Mouse (Mus musculus): ENCODE results near the gene Zbtb22.
"Not testable (repeated sequence)": the region's sequence is repeated elsewhere in the genome, so short reads cannot be mapped to it uniquely, and the experiment has no call there.

- not testable (repeated sequence) for TF ChIP-seq CTCF, EP300 (IDR thresholded peaks at IDR 0.05; ENCODE audit: low read depth)
Measured at GRCm38 (mm10) chr17:33903911-33904651, 11.6 kb upstream of the Zbtb22 start.

Measured in heart, postnatal 0 days (tissue).